In genomic region chr19:58340221-58340620, GRCm38 (mm10) we compare ENCODE assay signal across 22 mouse cellular contexts.
"Had no signal": no experiment of that assay in that cellular context is flagged by ENCODE, and none has a peak within 500 bp of the region (broad histone marks: within the 10 kb centered on the region; RNA-seq: fewer than 3 reads in every experiment).

No protein-coding gene starts in this region.

- H3K36me3 ChIP-seq: kidney, embryonic 15.5 days; limb, embryonic 10.5 days; limb, embryonic 13.5 days; liver, embryonic 12.5 days; liver, embryonic 15.5 days; lung, embryonic 15.5 days; neural tube, embryonic 12.5 days; stomach, embryonic 15.5 days had no signal

- H3K4me3 ChIP-seq: kidney, embryonic 15.5 days; left cerebral cortex, adult 2 months; limb, embryonic 10.5 days; limb, embryonic 13.5 days; liver, embryonic 12.5 days; liver, embryonic 15.5 days; lung, embryonic 15.5 days; neural tube, embryonic 12.5 days; stomach, embryonic 15.5 days had no signal

- H3K4me1 ChIP-seq: liver, embryonic 12.5 days; liver, embryonic 15.5 days; lung, embryonic 15.5 days had no signal

- ATAC-seq: liver, embryonic 12.5 days had no signal

- H3K27ac ChIP-seq: kidney, embryonic 15.5 days; left cerebral cortex, adult 2 months; limb, embryonic 10.5 days; limb, embryonic 13.5 days; liver, embryonic 12.5 days; liver, embryonic 15.5 days; lung, embryonic 15.5 days; neural tube, embryonic 12.5 days; stomach, embryonic 15.5 days had no signal

- DNase-seq: kidney, adult 8-10 months; kidney, postnatal 10 days; kidney, postnatal 36 days; layer of hippocampus, postnatal 36 days; liver; lung, adult 18-20 months; lung, postnatal 10 days; lung, postnatal 4 days; midbrain, embryonic 14.5 days; right cerebral cortex, postnatal 25 days; spleen, adult 18-20 months; thymus, postnatal 36 days had no signal

- H3K27me3 ChIP-seq: kidney, embryonic 15.5 days; limb, embryonic 13.5 days; liver, embryonic 12.5 days; liver, embryonic 15.5 days; lung, embryonic 15.5 days; neural tube, embryonic 12.5 days; stomach, embryonic 15.5 days had no signal

- H3K9me3 ChIP-seq: kidney, embryonic 15.5 days; limb, embryonic 10.5 days; limb, embryonic 13.5 days; liver, embryonic 12.5 days; liver, embryonic 15.5 days; lung, embryonic 15.5 days; neural tube, embryonic 12.5 days; stomach, embryonic 15.5 days had no signal

- H3K9ac ChIP-seq: kidney, embryonic 15.5 days; limb, embryonic 13.5 days; liver, embryonic 12.5 days; liver, embryonic 15.5 days; lung, embryonic 15.5 days; neural tube, embryonic 12.5 days; stomach, embryonic 15.5 days had no signal

- H3K4me2 ChIP-seq: kidney, embryonic 15.5 days; limb, embryonic 13.5 days; liver, embryonic 12.5 days; liver, embryonic 15.5 days; lung, embryonic 15.5 days; midbrain, embryonic 11.5 days; neural tube, embryonic 12.5 days; stomach, embryonic 15.5 days had no signal
